Mouse (Mus musculus) kidney, embryonic 15.5 days (tissue): Measurements from ENCODE around the gene Asl. TPM values are rescaled to one million over a fixed set of nuclear protein-coding genes. Genes with fewer than 3 reads are reported as not detected.
"Not testable (repeated sequence)": the region's sequence is repeated elsewhere in the genome, so short reads cannot be mapped to it uniquely, and the experiment has no call there.

Experiments
- ATAC-seq: fragments of 200-750 bp; cut with Nextera tagmentation; replicated peaks from 2 replicates; pipeline ENCODE4 v1.8.0; 2017; ENCODE audit warnings: moderate TSS enrichment; ENCODE audit not compliant: low FRiP score
- H3K27ac ChIP-seq: fragments of 300-500 bp; sonication (generic); 2 replicates; pipeline ENCODE4 v1.5.1; 2015; ENCODE audit warnings: mild to moderate bottlenecking, inconsistent platforms
- H3K27me3 ChIP-seq: fragments of 300-500 bp; sonication (generic); 2 replicates; pipeline ENCODE4 v1.6.1; 2015; ENCODE audit warnings: inconsistent platforms
- H3K36me3 ChIP-seq: fragments of 300-500 bp; sonication (generic); 2 replicates; pipeline ENCODE4 v1.6.1; 2015; ENCODE audit warnings: inconsistent platforms
- H3K4me1 ChIP-seq: fragments of 300-500 bp; sonication (generic); 2 replicates; pipeline ENCODE4 v1.6.1; 2015; ENCODE audit warnings: inconsistent platforms
- H3K4me2 ChIP-seq: fragments of 300-500 bp; sonication (generic); 2 replicates; pipeline ENCODE4 v1.6.1; 2015; ENCODE audit warnings: moderate library complexity, mild to moderate bottlenecking, inconsistent platforms
- H3K4me3 ChIP-seq: fragments of 300-500 bp; sonication (generic); replicated peaks from 2 replicates; pipeline ENCODE4 v1.5.1; 2015; ENCODE audit warnings: mild to moderate bottlenecking, inconsistent platforms
- H3K9ac ChIP-seq: fragments of 300-500 bp; sonication (generic); 2 replicates; pipeline ENCODE4 v1.6.1; 2015; ENCODE audit warnings: mild to moderate bottlenecking, inconsistent platforms
- H3K9me3 ChIP-seq: fragments of 300-500 bp; sonication (generic); replicated peaks from 2 replicates; pipeline ENCODE4 v1.6.1; 2016; ENCODE audit warnings: inconsistent platforms
- WGBS: fragments of 180-500 bp; shearing (Covaris S2); methylation state at CpG from one replicate; pipeline ENCODE4 v1.1.7; 2015; ENCODE audit warnings: mixed read lengths; 5-methylcytosine and 5-hydroxymethylcytosine counted together
- polyA plus RNA-seq: library from polyadenylated mRNA; unstranded; fragments of >200 nt; fragmentation: Nextera tagmentation; extraction: Ambion mirVana; gene quantifications from 2 replicates; pipeline ENCODE4 v1.2.1, GENCODE M21; 2015

Asl gene
- polyA plus RNA-seq, 1 experiment from 2014 or later: 50.6 TPM

- Histone ChIP-seq H3K9ac (no peak overlapping the region), H3K9me3 (no peaks in the 10 kb centered on the region), H3K4me2 (no peak overlapping the region), H3K4me1 (no peaks in the 10 kb centered on the region), H3K4me3 (no peak overlapping the region), H3K27ac (no peak overlapping the region), H3K27me3 (no peaks in the 10 kb centered on the region), H3K36me3 (peaks cover 93% of the 10 kb centered on the region)
- ATAC-seq: no peak
- 61% methylated on average over 7 of the region's 7 CpGs for WGBS
Measured at GRCm38 (mm10) chr5:130044201-130044695, 15.2 kb upstream of the Asl start.

- Histone ChIP-seq H3K36me3 (peaks cover 90% of the 10 kb centered on the region), H3K4me1 (no peaks in the 10 kb centered on the region), H3K27me3 (no peaks in the 10 kb centered on the region), H3K27ac (no peak overlapping the region), H3K4me2 (no peak overlapping the region), H3K4me3 (no peak overlapping the region), H3K9ac (no peak overlapping the region), H3K9me3 (no peaks in the 10 kb centered on the region)
- WGBS: 88% methylated on average over 3 of the region's 3 CpGs
- no peak for ATAC-seq
Measured at GRCm38 (mm10) chr5:130043741-130044140, 14.7 kb upstream of the Asl start.

- no peak for ATAC-seq
- WGBS: 84% methylated on average over 4 of the region's 4 CpGs
- no peak overlapping the region for H3K4me2 ChIP-seq
- H3K27ac ChIP-seq: no peak overlapping the region
- H3K9ac ChIP-seq: no peak overlapping the region
- no peak overlapping the region for H3K4me3 ChIP-seq
- no peaks in the 10 kb centered on the region for H3K4me1 ChIP-seq
- H3K27me3 ChIP-seq: no peaks in the 10 kb centered on the region
- no peaks in the 10 kb centered on the region for H3K9me3 ChIP-seq
- H3K36me3 ChIP-seq: peaks cover 87% of the 10 kb centered on the region
Measured at GRCm38 (mm10) chr5:130041262-130041661, 12.2 kb upstream of the Asl start.

- no peak for ATAC-seq
- Histone ChIP-seq H3K9me3 (no peaks in the 10 kb centered on the region), H3K9ac (no peak overlapping the region), H3K36me3 (peaks cover 86% of the 10 kb centered on the region), H3K27ac (no peak overlapping the region), H3K4me1 (no peaks in the 10 kb centered on the region), H3K4me3 (no peak overlapping the region), H3K4me2 (no peak overlapping the region), H3K27me3 (no peaks in the 10 kb centered on the region)
- 94% methylated on average over 4 of the region's 4 CpGs for WGBS
Measured at GRCm38 (mm10) chr5:130040797-130041196, 11.8 kb upstream of the Asl start.

GRCm38 (mm10) chr5:130037752-130038455 is 8.9 kb upstream of the Asl start:
- Histone ChIP-seq H3K4me2 (no peak overlapping the region), H3K36me3 (peaks cover 71% of the 10 kb centered on the region), H3K4me3 (no peak overlapping the region), H3K27me3 (no peaks in the 10 kb centered on the region), H3K9me3 (no peaks in the 10 kb centered on the region), H3K27ac (no peak overlapping the region), H3K4me1 (no peaks in the 10 kb centered on the region), H3K9ac (no peak overlapping the region)
- WGBS: 72% methylated on average over 19 of the region's 19 CpGs
- no peak for ATAC-seq

GRCm38 (mm10) chr5:130036300-130036699 is 7.3 kb upstream of the Asl start:
- WGBS: 67% methylated on average over 2 of the region's 2 CpGs
- not testable (repeated sequence) for H3K27ac ChIP-seq, H3K4me1 ChIP-seq, H3K27me3 ChIP-seq, ATAC-seq, H3K9me3 ChIP-seq, H3K4me2 ChIP-seq, H3K4me3 ChIP-seq, H3K9ac ChIP-seq
- H3K36me3 ChIP-seq: peaks cover 55% of the 10 kb centered on the region

GRCm38 (mm10) chr5:130033869-130034268 is 4.8 kb upstream of the Asl start:
- Histone ChIP-seq H3K9me3 (no peaks in the 10 kb centered on the region), H3K4me3 (no peak overlapping the region), H3K9ac (no peak overlapping the region), H3K27ac (no peak overlapping the region), H3K36me3 (peaks cover 34% of the 10 kb centered on the region), H3K27me3 (no peaks in the 10 kb centered on the region), H3K4me1 (peaks cover 11% of the 10 kb centered on the region), H3K4me2 (no peak overlapping the region)
- WGBS: 76% methylated on average over 2 of the region's 2 CpGs
- ATAC-seq: no peak

GRCm38 (mm10) chr5:130031410-130032390 is 2.7 kb upstream of the Asl start:
- 0 out of 2 replicates have a peak, but pooled peaks cover 3% of the 10 kb centered on the region for H3K27me3 ChIP-seq
- H3K4me2 ChIP-seq: no peak overlapping the region
- H3K9me3 ChIP-seq: no peaks in the 10 kb centered on the region
- 89% methylated on average over 19 of the region's 19 CpGs for WGBS
- H3K36me3 ChIP-seq: peaks cover 20% of the 10 kb centered on the region
- peaks cover 12% of the 10 kb centered on the region for H3K4me1 ChIP-seq
- ATAC-seq: no peak
- no peak overlapping the region for H3K9ac ChIP-seq
- H3K4me3 ChIP-seq: no peak overlapping the region
- no peak overlapping the region for H3K27ac ChIP-seq

- no peak for ATAC-seq
- Histone ChIP-seq H3K27me3 (0 out of 2 replicates have a peak, but pooled peaks cover 5% of the 10 kb centered on the region), H3K4me2 (no peak overlapping the region), H3K4me1 (peaks cover 27% of the 10 kb centered on the region), H3K9ac (no peak overlapping the region), H3K4me3 (no peak overlapping the region), H3K9me3 (no peaks in the 10 kb centered on the region), H3K36me3 (no peaks in the 10 kb centered on the region), H3K27ac (no peak overlapping the region)
- WGBS: 84% methylated on average over 7 of the region's 7 CpGs
Measured at GRCm38 (mm10) chr5:130027696-130028095, 1.4 kb downstream of the Asl start.

- no peak overlapping the region for H3K9ac ChIP-seq
- no peaks in the 10 kb centered on the region for H3K9me3 ChIP-seq
- no peak overlapping the region for H3K4me2 ChIP-seq
- 0 out of 2 replicates have a peak, but pooled peaks cover 5% of the 10 kb centered on the region for H3K27me3 ChIP-seq
- WGBS: 64% methylated on average over 5 of the region's 5 CpGs
- H3K4me3 ChIP-seq: no peak overlapping the region
- no peak overlapping the region for H3K27ac ChIP-seq
- peaks cover 31% of the 10 kb centered on the region for H3K4me1 ChIP-seq
- ATAC-seq: no peak
- H3K36me3 ChIP-seq: no peaks in the 10 kb centered on the region
Measured at GRCm38 (mm10) chr5:130027134-130027533, 1.9 kb downstream of the Asl start.

GRCm38 (mm10) chr5:130023767-130024539 is 5.1 kb downstream of the Asl start:
- Histone ChIP-seq H3K36me3 (no peaks in the 10 kb centered on the region), H3K9ac (peak overlapping the region; percentile 63), H3K4me2 (peak overlapping the region; percentile 90), H3K4me3 (peak overlapping the region; percentile 73), H3K9me3 (no peaks in the 10 kb centered on the region), H3K27ac (peak overlapping the region; percentile 89), H3K27me3 (0 out of 2 replicates have a peak, but pooled peaks cover 5% of the 10 kb centered on the region), H3K4me1 (peaks cover 29% of the 10 kb centered on the region)
- WGBS: under 1% methylated on average over 32 of the region's 32 CpGs
- ATAC-seq: peak; percentile 94
